Mouse (Mus musculus): ENCODE results near the gene Phospho1. TPM values are rescaled to one million over a fixed set of nuclear protein-coding genes. Genes with fewer than 3 reads are reported as not detected.
"Not testable (repeated sequence)": the region's sequence is repeated elsewhere in the genome, so short reads cannot be mapped to it uniquely, and the experiment has no call there.

The Phospho1 gene
- total RNA-seq, 1 experiment from 2014 or later: 133 TPM

GRCm38 (mm10) chr11:95860071-95860490, 35.8 kb downstream of the Phospho1 start:
- no peak for DNase-seq

DNA sequence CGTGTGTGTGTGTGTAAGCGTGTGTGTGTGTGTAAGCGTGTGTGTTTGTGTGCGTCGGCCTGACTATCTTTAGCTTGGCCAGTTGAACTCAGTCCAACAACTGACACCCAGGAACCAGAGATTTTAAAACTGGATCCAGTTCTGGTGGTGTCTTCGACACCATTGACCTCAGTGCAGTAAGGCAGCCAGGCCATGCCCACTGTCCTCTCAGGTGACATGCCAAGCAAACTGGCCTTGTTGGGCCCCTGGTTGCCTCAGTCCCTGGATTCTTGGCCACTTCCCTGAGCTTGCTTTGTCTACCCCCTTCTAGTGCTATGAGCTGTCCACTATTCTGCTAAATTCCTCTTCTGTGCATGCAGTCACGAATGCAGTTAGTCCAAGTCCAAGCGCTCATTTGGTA, 37.1 kb downstream of the Phospho1 start:
- no peak for DNase-seq

DNA sequence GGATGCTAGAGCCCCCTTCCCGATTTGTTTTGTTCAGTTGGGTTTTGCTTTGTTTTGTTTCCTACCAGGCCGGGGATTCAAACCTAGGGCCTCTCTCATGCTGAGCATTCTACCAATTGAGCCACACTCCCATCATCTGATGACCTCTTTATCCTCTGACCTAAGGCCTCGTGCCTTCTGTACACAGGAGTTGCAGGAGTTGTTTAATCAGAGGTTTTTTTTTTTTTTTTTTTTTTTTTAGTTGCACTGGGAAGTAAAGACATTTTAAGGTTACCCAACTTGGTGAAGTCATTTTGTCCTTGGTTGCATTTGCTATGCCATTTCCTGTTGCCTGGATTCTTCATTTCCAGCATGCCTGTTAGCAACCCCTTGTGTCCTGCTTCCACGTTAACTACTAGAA, 45.1 kb downstream of the Phospho1 start:
- DNase-seq: no peak

DNA sequence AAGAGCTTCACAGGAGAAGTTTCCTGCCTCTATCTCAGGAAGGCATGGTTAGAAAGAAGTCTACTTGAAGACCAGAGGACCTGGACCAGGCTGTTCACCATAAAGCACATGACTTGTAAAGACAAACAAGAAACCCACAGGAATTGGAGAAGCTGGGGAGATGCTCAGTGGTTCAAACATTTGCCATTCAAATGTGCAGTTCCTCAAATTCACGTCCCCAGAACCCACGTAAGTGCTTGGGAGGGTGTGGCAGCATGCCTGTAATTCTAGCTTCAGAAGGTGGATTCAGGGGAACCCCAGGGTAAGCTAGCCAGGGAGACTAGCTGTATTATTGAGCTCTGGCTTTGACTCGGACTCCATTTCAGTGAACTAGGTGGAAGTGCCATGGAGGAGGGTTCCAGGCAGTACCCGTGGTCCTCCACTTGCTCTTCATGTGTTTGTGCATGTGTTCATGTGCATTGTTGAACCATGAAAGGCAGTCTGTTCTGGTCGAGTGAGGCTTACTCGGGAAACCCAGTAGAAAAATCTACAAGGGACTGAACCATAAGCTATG, 45.7 kb downstream of the Phospho1 start:
- no peak for DNase-seq

- DNase-seq: peak; percentile 2
These were observed 51.5 kb downstream of the Phospho1 start for GRCm38 (mm10) chr11:95875804-95876203.

GRCm38 (mm10) chr11:95876296-95876695, 52.0 kb downstream of the Phospho1 start:
- DNase-seq: peak; percentile 72

DNA sequence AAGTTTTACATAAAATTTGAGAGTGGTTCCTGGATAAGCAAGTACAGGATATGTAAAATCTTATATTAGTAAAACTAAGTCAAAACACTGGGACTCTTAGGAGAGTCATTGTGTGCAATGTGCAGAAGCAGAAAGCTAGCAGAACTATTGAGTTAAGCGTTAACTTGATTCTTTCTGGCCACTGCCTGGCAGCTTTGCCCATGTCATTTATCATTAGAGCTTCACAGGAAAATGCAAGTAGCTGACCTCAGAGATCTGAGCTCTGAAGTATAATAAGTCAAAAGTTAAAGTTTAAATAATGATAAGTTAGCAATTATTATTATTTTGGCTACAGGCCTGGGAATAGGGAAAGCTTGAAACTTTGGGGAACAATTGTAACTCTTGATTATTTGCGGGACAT, 55.6 kb downstream of the Phospho1 start:
- DNase-seq: not testable (repeated sequence)

Other genes starting within 250 kb of the Phospho1 start
- gene Ngfr, start 236.8 kb upstream of the Phospho1 start, total RNA-seq (2021): 1.7 and 3.3 TPM in 2 replicates
- gene Phb, start 157.5 kb upstream of the Phospho1 start, total RNA-seq (2021): 225 and 315 TPM in 2 replicates
- gene Zfp652, start 111.8 kb upstream of the Phospho1 start, total RNA-seq (2021): 40.8 and 51.1 TPM in 2 replicates
- gene B130006D01Rik, start 100.9 kb upstream of the Phospho1 start, total RNA-seq (2021): 1.1 and 1.4 TPM in 2 replicates
- gene Gngt2, start 12.7 kb downstream of the Phospho1 start, total RNA-seq (2021): 16.2 and 20.1 TPM in 2 replicates
- gene Abi3, start 18.0 kb downstream of the Phospho1 start, total RNA-seq (2021): 15.2 and 16.7 TPM in 2 replicates
- gene B4galnt2, start 90.4 kb downstream of the Phospho1 start, total RNA-seq (2021): not detected in 2 replicates
- gene Igf2bp1, start 181.4 kb downstream of the Phospho1 start, total RNA-seq (2021): 3.9 and 5.1 TPM in 2 replicates
- gene Gip, start 200.0 kb downstream of the Phospho1 start, total RNA-seq (2021): not detected in 2 replicates
- gene Snf8, start 210.4 kb downstream of the Phospho1 start, total RNA-seq (2021): 85.0 and 87.0 TPM in 2 replicates
- 46.2 and 48.4 TPM in 2 replicates for gene Ube2z, start 240.9 kb downstream of the Phospho1 start, total RNA-seq (2021)

All from adrenal gland, postnatal 25 days (tissue).